Mouse (Mus musculus): ENCODE results near the gene Ptpn21. TPM values are rescaled to one million over a fixed set of nuclear protein-coding genes. Genes with fewer than 3 reads are reported as not detected.

Ptpn21 gene
- total and polyA plus RNA-seq, 3 experiments, result 1.2 to 3.8 TPM; not detected in 1

GRCm38 (mm10) chr12:98669864-98670263 is 67.3 kb downstream of the Ptpn21 start:
- DNase-seq (ENCODE audit: low read depth, low spot score), result no peak
- Histone ChIP-seq H3K9ac (ENCODE audit: control insufficient read depth, low read depth, low read length, poor library complexity, severe bottlenecking) (no peak overlapping the region), H3K27me3 (ENCODE audit: control insufficient read depth in 1 of 2, insufficient read depth in 2 of 2, low read length in 2 of 2) (no peaks in the 10 kb centered on the region), H3K4me1 (ENCODE audit: control insufficient read depth in 1 of 2, insufficient read depth in 2 of 2, low read length in 2 of 2) (peaks cover 3 to 4% of the 10 kb centered on the region in 2 experiments; a peak in 2 of 4 replicates), H3K27ac (ENCODE audit: control insufficient read depth, low read depth, low read length) (no peak overlapping the region), H3K4me3 (ENCODE audit: control insufficient read depth in 1 of 2, insufficient read depth in 1 of 2, low read depth in 2 of 2, low read length in 2 of 2) (no peak overlapping the region), H3K9me3 (replicated peaks; ENCODE audit: insufficient read depth, low read length) (no peaks in the 10 kb centered on the region), H3K79me2 (ENCODE audit: control insufficient read depth, insufficient read depth, low read length, poor library complexity) (no peaks in the 10 kb centered on the region), H3K36me3 (ENCODE audit: control insufficient read depth in 1 of 2, insufficient read depth in 2 of 2, low read length in 2 of 2) (peaks cover 0 to 4% of the 10 kb centered on the region in 2 experiments; a peak in 1 of 4 replicates)
- no peak for TF ChIP-seq NELFE (IDR thresholded peaks at IDR 0.05; ENCODE audit: low read depth, low read length)
- no peak for TF ChIP-seq RCOR1 (IDR thresholded peaks at IDR 0.05; ENCODE audit: low read depth, low read length)
- TF ChIP-seq CHD2 (IDR thresholded peaks at IDR 0.05; ENCODE audit: low read length), result no peak
- TF ChIP-seq GATA1 (IDR thresholded peaks at IDR 0.05; ENCODE audit: low read depth, low read length), result no peak
- no peak for TF ChIP-seq CTCF (IDR thresholded peaks at IDR 0.05 in 2 of 3, conservative IDR thresholded peaks at IDR 0.05 in 1 of 3; ENCODE audit: control insufficient read depth in 1 of 3, insufficient read depth in 1 of 3, low read depth in 2 of 3, low read length in 3 of 3, poor library complexity in 1 of 3, severe bottlenecking in 1 of 3)
- TF ChIP-seq SIN3A (IDR thresholded peaks at IDR 0.05; ENCODE audit: low read length), result no peak
- no peak for TF ChIP-seq MXI1 (IDR thresholded peaks at IDR 0.05; ENCODE audit: low read depth, low read length)
- TF ChIP-seq ZMIZ1 (IDR thresholded peaks at IDR 0.05; ENCODE audit: low read depth, low read length), result no peak
- no peak for TF ChIP-seq SMC3 (IDR thresholded peaks at IDR 0.05; ENCODE audit: low read depth, low read length)

- no peak for DNase-seq (ENCODE audit: low read depth, low spot score)
- no peak for TF ChIP-seq ETS1 (IDR thresholded peaks at IDR 0.05; ENCODE audit: low read depth, low read length)
- TF ChIP-seq GABPA (IDR thresholded peaks at IDR 0.05; ENCODE audit: low read depth, low read length), result no peak
- no peak for TF ChIP-seq ZMIZ1 (IDR thresholded peaks at IDR 0.05; ENCODE audit: low read depth, low read length)
- TF ChIP-seq UBTF (IDR thresholded peaks at IDR 0.05; ENCODE audit: borderline replicate concordance, insufficient read depth, low read depth, low read length), result no peak
- TF ChIP-seq TAL1 (IDR thresholded peaks at IDR 0.05; ENCODE audit: low read length), result no peak
- TF ChIP-seq BHLHE40 (IDR thresholded peaks at IDR 0.05; ENCODE audit: borderline replicate concordance, low read depth, low read length), result no peak
- TF ChIP-seq MYC (IDR thresholded peaks at IDR 0.05; ENCODE audit: low read depth, low read length), result no peak
- TF ChIP-seq CHD1 (IDR thresholded peaks at IDR 0.05; ENCODE audit: low read depth, low read length), result no peak
- TF ChIP-seq SIN3A (IDR thresholded peaks at IDR 0.05; ENCODE audit: low read length), result no peak
- TF ChIP-seq NELFE (IDR thresholded peaks at IDR 0.05; ENCODE audit: low read depth, low read length), result no peak
- no peak for TF ChIP-seq MAX (IDR thresholded peaks at IDR 0.05; ENCODE audit: low read length)
- TF ChIP-seq ELF1 (IDR thresholded peaks at IDR 0.05; ENCODE audit: low read depth, low read length), result no peak
- no peak for TF ChIP-seq POLR2AphosphoS5 (IDR thresholded peaks at IDR 0.05; ENCODE audit: borderline replicate concordance, low read depth, low read length)
- TF ChIP-seq TCF12 (IDR thresholded peaks at IDR 0.05; ENCODE audit: low read depth, low read length), result no peak
- no peak for TF ChIP-seq TBP (IDR thresholded peaks at IDR 0.05; ENCODE audit: low read depth, low read length)
- H3K4me1 ChIP-seq (ENCODE audit: control insufficient read depth in 1 of 2, insufficient read depth in 2 of 2, low read length in 2 of 2), result peaks cover 3 to 4% of the 10 kb centered on the region in 2 experiments; a peak in 2 of 4 replicates
- no peak overlapping the region for H3K4me3 ChIP-seq (ENCODE audit: control insufficient read depth in 1 of 2, insufficient read depth in 1 of 2, low read depth in 2 of 2, low read length in 2 of 2)
- H3K9ac ChIP-seq (ENCODE audit: control insufficient read depth, low read depth, low read length, poor library complexity, severe bottlenecking), result no peak overlapping the region
- no peaks in the 10 kb centered on the region for H3K9me3 ChIP-seq (replicated peaks; ENCODE audit: insufficient read depth, low read length)
- H3K79me2 ChIP-seq (ENCODE audit: control insufficient read depth, insufficient read depth, low read length, poor library complexity), result no peaks in the 10 kb centered on the region
- H3K36me3 ChIP-seq (ENCODE audit: control insufficient read depth in 1 of 2, insufficient read depth in 2 of 2, low read length in 2 of 2), result peaks cover 0 to 4% of the 10 kb centered on the region in 2 experiments; a peak in 1 of 4 replicates
- H3K27ac ChIP-seq (ENCODE audit: control insufficient read depth, low read depth, low read length), result no peak overlapping the region
- H3K27me3 ChIP-seq (ENCODE audit: control insufficient read depth in 1 of 2, insufficient read depth in 2 of 2, low read length in 2 of 2), result no peaks in the 10 kb centered on the region
Measured at GRCm38 (mm10) chr12:98669086-98669485, 68.1 kb downstream of the Ptpn21 start.
